Mouse (Mus musculus) testis, postnatal 10 days (tissue): ENCODE results near the gene Dmrt2.

Experiments
- DNase-seq: peaks from one replicate; pipeline ENCODE4 v3.0.0; 2021; ENCODE audit warnings: low spot score

The Dmrt2 gene

DNA sequence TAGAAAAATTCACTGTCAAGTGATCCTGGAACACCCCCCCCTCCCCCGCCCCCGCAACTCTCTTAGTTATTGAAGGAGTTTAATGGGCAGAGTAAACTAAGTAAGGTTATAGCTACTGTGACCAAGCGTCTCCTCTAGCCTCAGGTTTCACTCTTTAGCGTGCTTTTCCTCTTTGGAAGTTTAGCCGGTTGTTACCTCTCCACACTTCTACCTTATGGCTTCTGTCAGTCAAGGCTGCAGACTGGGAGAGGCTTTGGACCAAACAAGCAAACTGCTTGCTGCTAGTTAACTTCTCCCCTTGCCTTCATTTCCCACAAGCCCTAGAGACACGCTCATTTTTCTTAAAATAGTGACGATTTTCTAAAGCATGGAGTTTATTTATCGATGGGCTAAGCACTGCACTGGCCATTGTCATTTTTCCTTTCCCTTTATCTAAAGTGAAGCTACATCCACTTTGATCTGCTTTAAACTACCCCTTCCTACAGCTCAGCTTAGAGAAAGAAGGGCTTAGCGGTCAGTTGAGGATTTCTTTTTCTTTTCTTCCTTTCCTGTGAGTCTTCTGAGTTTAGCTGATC lies 3.7 kb downstream of the Dmrt2 start:
- no peak for DNase-seq

DNA sequence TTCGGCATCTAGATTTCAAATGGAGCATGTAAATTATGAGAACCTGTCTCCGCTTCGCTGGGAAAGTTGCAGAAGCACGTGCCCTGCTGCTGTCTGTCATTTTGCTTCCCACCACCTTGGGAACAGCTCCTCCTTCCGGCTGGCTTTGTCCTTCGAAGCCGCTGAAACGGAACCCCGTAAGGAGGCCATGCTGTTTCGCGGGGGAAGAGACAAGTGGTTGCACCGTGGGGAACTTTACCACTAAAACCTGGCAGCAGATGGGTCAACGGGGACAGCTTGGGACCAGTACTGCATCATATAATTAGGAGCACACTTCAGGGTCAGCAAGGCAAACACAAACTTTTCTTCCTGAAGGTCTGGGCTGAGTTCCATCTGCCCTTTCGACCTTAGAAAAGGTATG lies 26.6 kb downstream of the Dmrt2 start:
- no peak for DNase-seq

DNA sequence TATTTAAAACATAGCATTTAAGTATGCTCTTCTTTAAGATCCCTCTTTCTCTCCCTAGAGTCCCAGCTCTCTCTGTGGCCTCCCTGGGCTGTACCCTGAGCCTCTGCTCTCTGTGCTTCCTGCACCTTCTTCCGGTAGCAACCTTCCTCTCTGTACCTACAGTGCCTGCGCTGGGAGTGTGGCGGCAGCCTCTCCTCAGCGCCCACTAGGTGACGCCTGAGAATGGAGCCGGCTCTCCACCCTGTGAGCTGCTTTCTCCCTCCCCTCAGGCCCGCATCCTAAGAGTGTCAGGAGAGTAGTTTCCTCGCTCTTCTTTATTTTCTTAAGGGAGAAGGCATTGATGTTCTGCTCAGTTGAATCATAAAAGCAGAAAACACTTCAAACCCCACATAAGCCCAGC lies 41.2 kb downstream of the Dmrt2 start:
- DNase-seq, result peak; percentile 50

DNA sequence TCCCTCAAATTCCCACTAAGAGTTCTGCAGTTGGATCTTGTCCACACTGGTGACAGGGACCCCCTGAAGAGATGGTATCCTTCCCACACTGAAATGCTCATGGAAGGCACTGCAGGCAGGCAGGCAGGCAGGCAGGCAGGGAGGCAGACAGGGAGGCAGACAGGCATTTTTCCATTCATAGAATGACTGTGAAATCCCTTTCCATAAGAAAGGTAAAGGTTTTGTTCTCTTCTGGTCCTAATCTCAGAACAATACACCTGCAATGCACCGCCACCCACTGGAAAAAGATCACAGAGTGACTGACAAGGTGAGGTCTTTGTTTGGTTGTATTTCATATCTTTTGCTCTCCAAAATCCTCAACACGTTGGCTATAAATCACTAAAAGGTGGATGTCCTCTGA lies 42.7 kb downstream of the Dmrt2 start:
- no peak for DNase-seq

DNA sequence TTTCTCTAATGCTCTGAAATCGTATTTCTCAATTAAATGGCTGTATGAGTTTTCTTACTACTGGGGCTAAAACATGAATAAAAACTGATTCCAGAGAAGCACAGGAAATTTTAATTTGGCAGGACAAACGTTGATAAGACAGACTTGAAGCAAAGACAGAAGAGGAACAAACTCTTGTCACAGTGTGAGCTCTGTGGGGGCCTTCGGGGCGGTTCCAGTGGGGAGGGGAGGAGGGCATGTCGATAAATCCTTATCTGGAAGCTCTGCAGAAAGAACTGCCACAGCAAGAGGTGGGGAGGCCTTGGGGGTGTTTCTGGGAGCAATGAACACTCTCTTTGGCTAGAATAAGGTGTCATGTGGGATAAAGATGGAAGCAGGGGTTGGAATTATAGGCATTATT lies 50.4 kb downstream of the Dmrt2 start:
- no peak for DNase-seq
